11 mouse cellular contexts compared by ENCODE assay signal in the genomic region with DNA sequence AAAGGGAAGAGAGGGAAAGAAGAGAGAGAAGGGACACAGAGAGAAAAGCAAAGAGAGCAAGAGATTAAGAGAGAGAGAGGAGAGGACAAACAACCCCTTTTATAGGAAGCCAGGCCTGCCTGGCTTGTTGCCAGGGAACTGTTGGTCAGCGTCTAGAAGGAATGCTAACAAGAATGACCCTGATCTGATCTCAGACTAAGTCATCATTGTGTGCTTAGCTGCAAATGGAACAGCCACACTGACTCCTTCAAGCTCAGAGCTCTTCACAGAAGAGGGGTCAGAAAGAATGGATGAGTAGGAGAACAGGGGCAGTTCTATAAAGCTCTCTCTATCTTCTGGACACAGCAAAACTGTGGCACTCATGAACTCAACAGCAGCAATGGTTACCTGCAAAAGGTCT.
DNase-seq lines count a peak whose midpoint lies in the region; ATAC-seq and TF ChIP-seq lines count a peak whose summit lies in the region.
"Had no signal": no experiment of that assay in that cellular context is flagged by ENCODE, and none has a peak within 500 bp of the region (broad histone marks: within the 10 kb centered on the region; RNA-seq: fewer than 3 reads in every experiment).

No protein-coding gene starts in this region.

- TF ChIP-seq CTCF in kidney, postnatal 0 days (IDR thresholded peaks at IDR 0.05; ENCODE audit: low read depth): no peak

- H3K4me2 ChIP-seq in kidney, postnatal 0 days (ENCODE audit: low read length): no peak overlapping the region
- no peak overlapping the region for H3K4me2 ChIP-seq in kidney, embryonic 16.5 days (replicated peaks; ENCODE audit: low read depth, low read length)
- no peak overlapping the region for H3K4me2 ChIP-seq in forebrain, embryonic 11.5 days (ENCODE audit: low read depth, low read length, severe bottlenecking)
- H3K4me2 ChIP-seq: forebrain, embryonic 13.5 days; liver, embryonic 13.5 days had no signal

- H3K9me3 ChIP-seq in kidney, postnatal 0 days (replicated peaks; ENCODE audit: low read length): no peaks in the 10 kb centered on the region
- H3K9me3 ChIP-seq in kidney, embryonic 16.5 days (ENCODE audit: low read length): no peaks in the 10 kb centered on the region
- no peaks in the 10 kb centered on the region for H3K9me3 ChIP-seq in forebrain, embryonic 11.5 days (ENCODE audit: control insufficient read depth, low read length)
- H3K9me3 ChIP-seq: forebrain, embryonic 13.5 days; liver, embryonic 13.5 days had no signal

- H3K27ac ChIP-seq in kidney, postnatal 0 days: no peak overlapping the region
- no peak overlapping the region for H3K27ac ChIP-seq in kidney, embryonic 16.5 days (ENCODE audit: low read length)
- no peak overlapping the region for H3K27ac ChIP-seq in forebrain, embryonic 11.5 days (ENCODE audit: low read depth, low read length)
- H3K27ac ChIP-seq: forebrain, embryonic 13.5 days; liver, embryonic 13.5 days had no signal

- no peak; the same call in 1 of the 2 replicates for ATAC-seq in kidney, postnatal 0 days (replicated peaks; ENCODE audit: low FRiP score, low read depth)
- no peak for ATAC-seq in kidney, embryonic 16.5 days (ENCODE audit: low FRiP score, low TSS enrichment)
- no peak for ATAC-seq in forebrain, embryonic 11.5 days (replicated peaks; ENCODE audit: low FRiP score)
- ATAC-seq: forebrain, embryonic 13.5 days had no signal

- no peak overlapping the region for H3K4me3 ChIP-seq in kidney, postnatal 0 days (replicated peaks; ENCODE audit: low read depth, low read length)
- H3K4me3 ChIP-seq in kidney, embryonic 16.5 days (ENCODE audit: low read length): no peak overlapping the region
- H3K4me3 ChIP-seq in forebrain, embryonic 11.5 days (ENCODE audit: low read depth, low read length): no peak overlapping the region
- H3K4me3 ChIP-seq: forebrain, embryonic 13.5 days; liver, embryonic 13.5 days had no signal

- no peaks in the 10 kb centered on the region for H3K36me3 ChIP-seq in kidney, postnatal 0 days (ENCODE audit: insufficient read depth, low read length)
- H3K36me3 ChIP-seq in kidney, embryonic 16.5 days (ENCODE audit: insufficient read depth, low read length): no peaks in the 10 kb centered on the region
- H3K36me3 ChIP-seq in forebrain, embryonic 11.5 days (ENCODE audit: control insufficient read depth, insufficient read depth, low read length): no peaks in the 10 kb centered on the region
- H3K36me3 ChIP-seq: liver, embryonic 13.5 days had no signal

- no peaks in the 10 kb centered on the region for H3K4me1 ChIP-seq in kidney, postnatal 0 days (replicated peaks; ENCODE audit: insufficient read depth, low read length)
- H3K4me1 ChIP-seq in kidney, embryonic 16.5 days (ENCODE audit: insufficient read depth, low read length): no peaks in the 10 kb centered on the region
- no peaks in the 10 kb centered on the region for H3K4me1 ChIP-seq in forebrain, embryonic 11.5 days (replicated peaks; ENCODE audit: control insufficient read depth, insufficient read depth, low read length)
- H3K4me1 ChIP-seq: forebrain, embryonic 13.5 days; liver, embryonic 13.5 days had no signal

- H3K9ac ChIP-seq in kidney, postnatal 0 days (ENCODE audit: low read depth, low read length): no peak overlapping the region
- H3K9ac ChIP-seq in kidney, embryonic 16.5 days (replicated peaks; ENCODE audit: low read length): no peak overlapping the region
- H3K9ac ChIP-seq in forebrain, embryonic 11.5 days (ENCODE audit: low read length): no peak overlapping the region
- H3K9ac ChIP-seq: forebrain, embryonic 13.5 days; liver, embryonic 13.5 days had no signal

- no peaks in the 10 kb centered on the region for H3K27me3 ChIP-seq in kidney, postnatal 0 days (ENCODE audit: insufficient read depth, low read length)
- H3K27me3 ChIP-seq in kidney, embryonic 16.5 days (ENCODE audit: insufficient read depth, low read length): no peaks in the 10 kb centered on the region
- no peaks in the 10 kb centered on the region for H3K27me3 ChIP-seq in forebrain, embryonic 11.5 days (ENCODE audit: control insufficient read depth, insufficient read depth, low read length)
- H3K27me3 ChIP-seq: forebrain, embryonic 13.5 days; liver, embryonic 13.5 days had no signal

- DNase-seq in adrenal gland, adult (ENCODE audit: inconsistent age in 2 of 2, low spot score in 1 of 2): peak; percentile 70 to 85
- no peak for DNase-seq in adrenal gland, postnatal 4 days (ENCODE audit: low spot score in 2 of 2)
- peak; percentile 40 for DNase-seq in kidney, postnatal 0 days (ENCODE audit: low spot score)
- DNase-seq in urinary bladder, postnatal 14 days (ENCODE audit: low spot score): peak; percentile 68
- no peak for DNase-seq in urinary bladder, adult 2 months (ENCODE audit: low spot score)
- no peak for DNase-seq in thymus, postnatal 10 days (ENCODE audit: low spot score in 2 of 2)
- DNase-seq in forebrain, embryonic 11.5 days (ENCODE audit: low spot score): no peak
- DNase-seq: layer of hippocampus, adult 9-11 months; liver, embryonic 13.5 days had no signal

- WGBS in kidney, postnatal 0 days: 27% methylated on average over 1 of the region's 1 CpGs
- 13% methylated on average over 1 of the region's 1 CpGs for WGBS in kidney, embryonic 16.5 days
- WGBS in forebrain, embryonic 11.5 days: 37% methylated on average over 1 of the region's 1 CpGs

Comparison
In these comparisons a context has a peak if more than half of its experiments do, and no peak if none do; other contexts are left out.
1. DNase-seq: peak in adrenal gland, adult (2 of 2), kidney, postnatal 0 days (single experiment) and urinary bladder, postnatal 14 days (single experiment); none in adrenal gland, postnatal 4 days (0 of 2), urinary bladder, adult 2 months (single experiment), thymus, postnatal 10 days (0 of 2) and forebrain, embryonic 11.5 days (single experiment).